Mouse (Mus musculus) embryo, embryonic 11.5 days (tissue): ENCODE measurements around the gene Apob.
"Not testable (repeated sequence)": the region's sequence is repeated elsewhere in the genome, so short reads cannot be mapped to it uniquely, and the experiment has no call there.

Experiments used
- DNase-seq: peaks from one replicate; pipeline ENCODE4 v3.0.0-alpha.2; 2012; ENCODE audit warnings: low read depth, low spot score

Gene Apob

DNA sequence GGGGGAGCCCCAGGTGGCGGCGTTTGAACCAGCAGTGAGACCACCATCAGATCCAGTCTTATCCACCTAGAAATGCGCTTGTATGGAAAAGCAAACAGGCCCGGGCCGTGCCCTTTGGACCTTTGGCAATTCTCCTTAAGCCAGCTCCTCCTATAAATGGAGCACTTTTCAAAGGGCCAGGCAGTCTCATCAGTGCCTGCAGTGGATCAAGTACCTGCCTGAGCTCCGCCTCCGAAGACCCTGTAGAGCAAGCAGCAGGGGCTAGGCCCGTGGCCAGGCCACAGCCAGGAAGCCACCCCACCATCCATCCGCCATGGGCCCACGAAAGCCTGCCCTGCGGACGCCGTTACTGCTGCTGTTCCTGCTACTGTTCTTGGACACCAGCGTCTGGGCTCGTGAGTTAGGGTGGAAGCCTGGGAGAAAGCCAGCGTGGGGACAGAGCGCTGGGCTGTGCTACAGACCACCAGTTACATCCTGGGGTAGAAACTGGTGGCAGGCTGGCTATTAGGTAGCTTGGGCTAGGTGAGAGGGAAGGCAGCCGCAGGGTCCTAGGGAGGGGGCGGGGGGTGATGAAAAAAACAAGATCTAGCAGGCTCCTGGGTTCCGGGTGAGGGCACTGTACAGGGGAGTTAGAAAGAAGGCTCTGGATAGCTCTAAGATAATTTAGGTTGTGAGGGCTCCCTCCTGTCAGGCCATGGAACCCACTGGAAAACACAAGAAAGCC lies at the start of gene Apob:
Gene Apob (plus strand): TSS at position 183 of the 724 bp plus-strand sequence.
- DNase-seq, result no peak

- no peak for DNase-seq
These were observed 45.0 kb upstream of the Apob start for GRCm38 (mm10) chr12:7932405-7932920.

DNA sequence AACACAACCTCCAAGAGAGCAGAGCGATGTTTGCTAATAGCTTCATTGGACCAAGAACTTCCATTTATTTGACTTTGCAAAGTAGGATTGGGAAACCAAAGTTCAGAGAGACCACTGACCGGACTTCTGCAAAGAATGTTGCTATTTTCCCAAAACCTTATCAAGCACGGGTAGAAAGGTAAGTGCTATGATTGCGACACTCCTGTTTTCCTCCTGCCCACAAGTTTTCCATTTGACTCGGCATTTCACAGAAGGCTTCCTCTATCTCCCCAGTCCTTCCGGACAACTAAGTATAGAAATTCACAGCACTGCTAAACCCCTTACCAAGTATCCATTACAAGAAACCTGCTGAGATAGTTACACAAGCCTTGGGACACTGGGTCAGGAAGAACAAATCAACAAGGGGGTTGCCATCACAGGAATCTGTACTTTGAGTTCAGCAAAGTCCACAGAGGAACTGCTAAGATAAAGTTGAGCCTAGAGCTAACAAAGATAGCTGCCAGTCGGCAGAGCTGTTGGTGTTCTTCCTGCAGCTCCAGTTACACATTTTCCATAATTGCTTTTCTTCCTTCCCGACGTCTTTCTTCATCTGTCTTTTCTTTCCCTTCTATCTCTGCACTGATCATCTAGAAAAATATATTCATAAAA lies 27.2 kb upstream of the Apob start:
- no peak for DNase-seq

DNA sequence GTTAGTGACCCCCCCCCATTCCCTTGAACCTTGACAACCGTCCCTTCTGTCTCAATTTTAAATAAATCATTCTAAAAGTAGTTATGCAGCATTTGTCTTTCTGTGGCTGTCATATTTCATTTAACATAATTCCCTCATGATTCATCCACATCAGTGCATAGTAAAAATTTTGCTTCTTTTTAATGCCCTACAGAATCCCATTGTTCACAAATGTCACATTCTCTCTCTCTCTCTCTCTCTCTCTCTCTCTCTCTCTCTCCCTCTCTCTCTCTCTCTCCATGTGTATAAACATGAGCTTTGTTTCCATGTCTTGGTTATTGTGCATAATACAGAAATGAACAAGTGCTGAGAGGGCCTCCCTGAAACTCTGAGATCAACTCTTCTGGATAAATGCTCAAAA lies 18.6 kb upstream of the Apob start:
- DNase-seq, result no peak

DNA sequence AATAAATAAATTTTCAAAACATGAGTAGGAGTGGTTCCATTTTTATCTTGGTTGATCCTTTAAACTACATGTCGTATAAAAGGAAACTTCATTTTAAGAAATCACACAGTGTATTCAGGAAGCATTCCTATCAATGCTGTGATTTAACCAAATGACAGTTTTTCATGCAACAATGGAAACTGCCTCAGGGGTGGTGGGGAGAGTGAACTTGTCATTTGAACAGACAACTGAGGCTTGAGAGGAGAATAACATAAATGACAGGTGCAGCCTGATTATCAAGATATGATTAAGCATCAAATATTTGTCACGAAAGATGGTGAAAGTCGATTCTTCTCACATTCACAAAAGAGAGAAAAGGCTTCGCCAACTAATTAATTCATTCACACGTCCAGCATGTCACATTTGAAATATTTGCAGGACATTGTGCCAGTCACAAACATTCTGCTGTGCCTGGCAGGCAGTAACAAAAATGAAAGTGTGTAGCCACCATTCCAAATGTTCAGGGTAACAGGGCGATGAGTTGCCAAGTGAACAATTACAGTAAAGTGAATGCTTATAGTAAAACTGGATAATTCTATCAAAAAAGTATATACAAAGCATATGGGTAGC lies 18.0 kb upstream of the Apob start:
- no peak for DNase-seq

- no peak for DNase-seq
These were observed 15.0 kb upstream of the Apob start for GRCm38 (mm10) chr12:7962314-7962927.

DNA sequence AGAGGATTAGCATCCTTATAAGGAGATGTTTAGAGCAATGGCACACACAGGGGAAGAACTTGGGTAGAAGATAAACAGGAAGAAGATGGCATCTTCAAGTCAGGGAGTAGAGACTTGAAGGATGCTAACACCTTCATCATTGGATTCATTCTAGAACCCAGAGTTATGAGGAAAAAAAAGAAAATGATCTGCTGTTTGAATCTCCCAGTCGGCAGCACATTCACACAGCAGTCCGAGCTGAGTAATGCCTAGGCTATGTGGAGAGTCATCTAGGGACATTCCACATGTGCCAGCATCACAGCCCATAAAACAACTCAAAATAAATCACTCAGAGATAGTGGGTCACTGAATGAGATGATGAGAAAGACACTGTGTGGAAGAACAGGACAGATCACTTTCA lies 10.2 kb upstream of the Apob start:
- DNase-seq, result no peak

- DNase-seq, result no peak
These were observed 7.1 kb upstream of the Apob start for GRCm38 (mm10) chr12:7970301-7970700.

DNA sequence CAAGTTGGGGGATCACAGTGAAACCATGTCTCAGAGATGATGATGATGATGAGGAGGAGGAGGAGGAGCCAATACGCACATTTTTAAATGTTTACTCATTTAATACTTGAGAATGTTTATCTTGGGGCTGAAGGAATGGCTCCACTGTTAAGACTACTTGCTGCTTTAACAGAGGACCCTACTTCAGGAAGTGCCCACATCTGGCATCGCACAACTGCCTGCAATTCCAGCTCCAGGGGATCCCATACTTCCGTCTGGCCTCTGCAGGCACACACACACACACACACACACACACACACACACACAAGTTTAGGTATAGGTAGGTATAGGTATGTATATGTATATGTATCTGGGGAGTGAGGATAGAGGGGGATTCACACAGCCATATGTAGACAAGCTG lies 6.6 kb upstream of the Apob start:
- DNase-seq, result no peak

DNA sequence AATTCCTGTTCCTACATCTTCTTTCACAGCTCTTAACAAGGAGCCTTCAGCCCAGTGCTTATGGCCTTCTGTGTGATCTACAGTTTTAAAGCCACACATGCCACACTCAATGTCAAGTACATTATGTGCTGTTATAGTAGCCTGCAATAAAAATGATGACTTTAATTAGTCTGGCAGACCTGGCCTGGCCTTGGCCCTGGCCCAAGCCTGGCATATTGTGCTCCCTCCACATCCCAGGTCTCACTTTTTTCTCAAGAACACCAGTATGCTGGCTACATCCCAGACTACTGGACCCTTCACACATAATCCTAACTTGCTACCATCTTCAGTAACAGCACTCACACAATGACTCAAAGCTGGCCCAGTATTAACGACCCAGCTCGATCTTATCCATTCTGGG lies 5.7 kb upstream of the Apob start:
- no peak for DNase-seq

GRCm38 (mm10) chr12:7973773-7974322 lies 3.6 kb upstream of the Apob start:
- DNase-seq, result no peak

DNA sequence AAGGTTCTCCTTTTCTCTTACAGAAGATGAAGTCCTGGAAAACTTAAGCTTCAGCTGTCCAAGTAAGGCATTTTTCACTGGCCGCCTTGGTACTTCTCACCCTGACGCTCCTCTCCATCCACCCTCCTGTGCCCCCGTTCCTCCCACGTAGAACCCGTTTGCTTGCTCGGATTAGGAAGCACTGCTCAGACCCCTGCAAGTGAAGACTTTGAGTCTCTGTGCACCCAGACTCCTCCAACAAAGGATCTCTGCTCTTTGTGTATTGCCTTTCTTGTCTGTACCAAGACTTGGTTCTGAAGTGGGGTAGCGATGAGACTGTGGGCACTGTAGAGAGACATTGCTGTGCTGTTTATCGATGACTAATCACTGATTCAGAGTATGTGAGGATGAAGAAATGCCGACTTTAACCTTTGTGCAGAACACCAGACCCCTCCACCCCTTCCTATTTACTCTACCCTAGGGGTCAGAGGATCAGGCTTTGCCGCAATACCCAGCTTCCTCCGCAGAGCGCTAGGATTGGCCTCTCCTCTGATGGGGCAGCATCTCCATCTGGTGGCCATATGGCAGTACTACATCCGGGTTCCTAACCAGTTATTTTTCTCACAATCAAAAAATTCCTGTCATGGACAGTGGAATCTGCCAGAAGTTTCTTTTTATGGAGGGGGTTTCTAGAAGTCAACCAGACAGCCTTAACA lies 889 bp downstream of the Apob start:
- DNase-seq, result peak; percentile 47

- no peak for DNase-seq
These were observed 7.0 kb downstream of the Apob start for GRCm38 (mm10) chr12:7984411-7984810.

GRCm38 (mm10) chr12:7990804-7991203 lies 13.4 kb downstream of the Apob start:
- peak; percentile 58 for DNase-seq

GRCm38 (mm10) chr12:7991570-7991969 lies 14.1 kb downstream of the Apob start:
- DNase-seq, result no peak

- no peak for DNase-seq
These were observed 43.5 kb downstream of the Apob start for GRCm38 (mm10) chr12:8020931-8021330.

- DNase-seq, result no peak
These were observed 52.1 kb downstream of the Apob start for GRCm38 (mm10) chr12:8029520-8029919.

DNA sequence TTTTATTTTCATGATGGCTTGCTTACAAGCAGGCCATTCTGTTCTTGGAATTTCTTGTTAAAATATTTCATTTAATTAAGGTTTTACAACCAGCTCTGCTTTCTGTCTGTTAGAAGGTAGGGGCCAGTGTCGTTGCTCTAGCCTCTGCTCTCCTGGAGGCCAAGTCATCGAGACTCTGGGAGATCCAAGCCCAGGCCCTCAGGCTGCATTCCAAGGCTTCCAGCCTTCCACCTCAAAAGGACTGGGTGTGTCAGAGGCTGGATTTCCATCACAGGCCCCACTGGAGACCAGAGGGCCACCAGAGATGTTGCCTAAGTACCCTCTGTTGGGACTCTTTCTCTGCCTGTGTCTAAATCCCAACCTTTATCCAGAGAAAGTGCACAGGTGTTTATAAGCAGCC lies 52.6 kb downstream of the Apob start:
- no peak for DNase-seq

DNA sequence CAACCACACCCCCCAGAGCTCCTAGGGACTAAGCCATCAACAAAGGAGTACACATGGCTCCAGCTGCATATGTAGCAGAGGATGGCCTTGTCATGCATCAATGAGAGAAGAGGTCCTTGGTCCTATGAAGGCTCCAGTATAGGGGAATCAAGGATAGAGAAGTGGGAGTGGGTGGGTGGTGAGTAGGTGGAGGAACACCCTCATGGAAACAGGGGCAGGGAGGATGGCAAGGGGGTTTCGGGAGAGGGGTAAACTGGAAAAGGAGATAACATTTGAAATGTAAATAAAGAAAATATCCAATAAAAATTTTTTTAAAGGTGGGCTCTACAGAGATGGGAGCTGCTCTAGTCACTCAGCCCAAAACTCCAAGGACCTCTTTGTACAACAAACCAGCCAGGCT lies 53.7 kb downstream of the Apob start:
- not testable (repeated sequence) for DNase-seq

DNA sequence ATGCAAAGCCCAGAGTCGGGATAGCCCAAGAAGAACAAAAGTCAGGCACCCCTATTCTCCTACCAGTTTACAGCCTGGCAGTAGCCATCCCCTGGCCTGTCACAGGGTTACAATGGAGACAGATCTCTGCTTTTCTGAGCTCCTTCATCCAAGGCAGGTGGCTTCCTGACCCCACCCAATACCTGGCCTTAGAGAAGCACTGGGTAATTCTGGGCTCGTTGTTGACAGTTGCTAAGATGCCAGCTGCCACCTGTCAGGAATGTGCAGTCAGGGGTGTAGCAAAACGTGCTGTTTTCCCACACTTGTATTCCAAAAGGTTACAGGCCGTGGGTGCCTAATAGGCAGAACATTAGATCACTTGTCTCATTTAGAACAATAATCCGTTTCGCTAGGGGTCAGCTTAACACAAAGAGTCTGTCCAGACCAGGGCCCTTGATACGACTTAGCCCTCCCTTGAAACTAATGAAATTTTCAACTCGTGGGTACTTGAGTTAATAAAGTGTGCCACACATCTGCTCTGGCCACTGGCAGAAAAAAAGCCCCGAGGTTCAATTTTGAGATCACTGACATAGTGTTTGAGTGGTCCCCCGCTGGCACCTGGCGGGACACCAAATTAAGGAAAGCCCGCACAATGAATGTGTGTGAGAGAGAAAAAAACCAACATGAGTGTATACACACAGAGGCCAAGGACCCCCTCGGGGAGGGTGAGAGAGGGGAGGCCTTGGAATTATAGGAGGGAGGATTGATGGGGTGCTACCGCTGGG lies 54.3 kb downstream of the Apob start:
- peak; percentile 7 for DNase-seq

- no peak for DNase-seq
These were observed 54.9 kb downstream of the Apob start for GRCm38 (mm10) chr12:8032359-8032755.
